Mouse (Mus musculus) liver, embryonic 14.5 days (tissue): ENCODE data around the gene Sec63.

Experiments used
- CTCF ChIP-seq: IDR thresholded peaks from 2 replicates; pipeline ENCODE4 v1.5.1; 2016; ENCODE audit warnings: antibody characterized with exemption, low read depth, control low read depth
- EP300 ChIP-seq: IDR thresholded peaks from 2 replicates; pipeline ENCODE4 v1.6.1; 2016; ENCODE audit warnings: antibody characterized with exemption, low read depth

- TF ChIP-seq CTCF = no peak
- no peak for TF ChIP-seq EP300
Observed at GRCm38 (mm10) chr10:42873077-42873595, 111.8 kb downstream of the Sec63 start.
